Mouse (Mus musculus) stomach, embryonic 16.5 days (tissue): ENCODE data around the gene Mknk2. TPM values are rescaled to one million over a fixed set of nuclear protein-coding genes. Genes with fewer than 3 reads are reported as not detected.

Experiments used
- ATAC-seq: fragments of 200-750 bp; cut with Nextera tagmentation; 2 replicates; pipeline ENCODE4 v1.8.0; 2017; ENCODE audit warnings: moderate number of reproducible peaks, moderate TSS enrichment; ENCODE audit not compliant: insufficient read depth, low FRiP score
- H3K27ac ChIP-seq: fragments of 300-500 bp; sonication (generic); 2 replicates; pipeline ENCODE4 v1.5.1; 2014; ENCODE audit warnings: low read length
- H3K27me3 ChIP-seq: fragments of 300-500 bp; sonication (generic); 2 replicates; pipeline ENCODE4 v1.6.1; 2014; ENCODE audit warnings: low read length, control low read depth, mixed read lengths; ENCODE audit not compliant: control insufficient read depth, insufficient read depth
- H3K36me3 ChIP-seq: fragments of 300-500 bp; sonication (generic); 2 replicates; pipeline ENCODE4 v1.6.1; 2014; ENCODE audit warnings: low read length; ENCODE audit not compliant: control insufficient read depth, insufficient read depth
- H3K4me1 ChIP-seq: fragments of 300-500 bp; sonication (generic); 2 replicates; pipeline ENCODE4 v1.6.1; 2014; ENCODE audit warnings: low read length, control low read depth, mixed read lengths; ENCODE audit not compliant: control insufficient read depth, insufficient read depth
- H3K4me2 ChIP-seq: fragments of 300-500 bp; sonication (generic); 2 replicates; pipeline ENCODE4 v1.6.1; 2014; ENCODE audit warnings: low read depth, low read length, mixed read lengths
- H3K4me3 ChIP-seq: fragments of 300-500 bp; sonication (generic); replicated peaks from 2 replicates; pipeline ENCODE4 v1.5.1; 2014; ENCODE audit warnings: mild to moderate bottlenecking, low read length
- H3K9ac ChIP-seq: fragments of 300-500 bp; sonication (generic); 2 replicates; pipeline ENCODE4 v1.6.1; 2014; ENCODE audit warnings: low read length
- H3K9me3 ChIP-seq: fragments of 300-500 bp; sonication (generic); replicated peaks from 2 replicates; pipeline ENCODE4 v1.6.1; 2016; ENCODE audit warnings: low read length, control low read depth; ENCODE audit not compliant: control insufficient read depth
- WGBS: fragments of 180-500 bp; shearing (Covaris S2); extraction: QIAGEN DNeasy Blood & Tissue Kit; methylation state at CpG from one replicate; pipeline ENCODE4 v1.1.7; 2014; 5-methylcytosine and 5-hydroxymethylcytosine counted together
- polyA plus RNA-seq: library from polyadenylated mRNA; unstranded; fragments of >200 nt; fragmentation: Nextera tagmentation; extraction: Ambion mirVana; gene quantifications from 2 replicates; pipeline ENCODE4 v1.2.1, GENCODE M21; 2015

Gene Mknk2
- polyA plus RNA-seq, 1 experiment from 2014 or later = 45.1 TPM

- Histone ChIP-seq H3K4me2 (peak overlapping the region; percentile 77), H3K36me3 (peaks cover 13% of the 10 kb centered on the region), H3K27me3 (no peaks in the 10 kb centered on the region), H3K4me3 (peak overlapping the region; percentile 98), H3K9ac (peak overlapping the region; percentile 98), H3K4me1 (peaks cover 62% of the 10 kb centered on the region), H3K9me3 (no peaks in the 10 kb centered on the region), H3K27ac (peak overlapping the region; percentile 84)
- no peak for ATAC-seq
- 9% methylated on average over 6 of the region's 6 CpGs for WGBS
Measured at GRCm38 (mm10) chr10:80674851-80675404, 3.0 kb downstream of the Mknk2 start.

DNA sequence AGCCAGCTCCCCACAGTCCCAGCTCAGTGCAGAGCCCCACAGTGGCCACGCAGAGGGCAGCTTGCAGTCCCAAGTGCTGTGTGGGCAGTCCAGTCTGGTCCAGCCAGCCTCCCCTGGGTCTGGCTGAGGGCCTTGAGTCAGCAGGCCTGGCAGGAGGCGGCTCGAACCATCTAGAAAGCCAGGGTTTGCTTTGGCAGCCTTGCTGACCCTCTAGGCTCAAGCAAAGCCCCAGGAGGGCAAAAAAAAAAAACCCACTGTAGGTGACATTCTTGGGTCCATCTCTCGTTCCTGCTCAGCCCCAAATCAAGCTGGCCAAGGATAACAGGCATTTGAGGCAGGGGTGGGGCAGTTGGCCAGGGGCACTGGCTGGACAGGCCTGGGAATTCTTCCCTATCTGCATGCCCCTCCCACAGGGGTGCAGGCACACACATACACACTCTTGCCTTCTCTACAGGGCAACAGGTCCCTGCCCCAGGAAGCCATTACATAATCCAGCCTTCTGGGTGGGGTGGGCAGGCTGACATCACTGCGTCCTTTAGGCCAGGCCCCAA, 3.7 kb downstream of the Mknk2 start:
- Histone ChIP-seq H3K27ac (peak overlapping the region; percentile 84; the same call in 1 of the 2 replicates), H3K9me3 (no peaks in the 10 kb centered on the region), H3K4me1 (peaks cover 57% of the 10 kb centered on the region), H3K4me2 (peak overlapping the region; percentile 77), H3K27me3 (no peaks in the 10 kb centered on the region), H3K36me3 (peaks cover 20% of the 10 kb centered on the region), H3K9ac (peak overlapping the region; percentile 98), H3K4me3 (peak overlapping the region; percentile 98)
- no peak for ATAC-seq
- 52% methylated on average over 5 of the region's 5 CpGs for WGBS

DNA sequence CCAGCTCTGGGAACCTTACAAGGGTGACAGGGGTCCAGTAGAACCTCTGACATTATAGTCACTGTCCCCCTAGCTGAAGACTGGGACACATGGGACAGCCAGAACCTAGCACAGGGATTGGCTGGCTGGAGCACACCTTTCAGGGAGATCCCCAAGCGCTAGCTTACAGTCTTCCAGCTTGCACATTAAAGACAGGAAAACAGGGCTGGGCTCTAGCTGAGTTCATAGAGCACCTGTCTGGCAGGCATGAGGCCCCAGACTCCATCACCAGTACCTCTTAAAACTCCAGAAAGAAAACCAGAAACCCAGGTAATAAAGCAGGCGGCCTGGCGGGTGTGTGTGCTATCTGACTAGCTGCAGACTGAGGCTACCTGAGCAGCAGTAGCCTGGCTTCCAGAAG, 4.2 kb downstream of the Mknk2 start:
- H3K36me3 ChIP-seq = peaks cover 23% of the 10 kb centered on the region
- H3K27ac ChIP-seq = peak overlapping the region; percentile 62; the same call in 1 of the 2 replicates
- H3K4me2 ChIP-seq = peak overlapping the region; percentile 77
- 73% methylated on average over 3 of the region's 3 CpGs for WGBS
- peak overlapping the region; percentile 98 for H3K4me3 ChIP-seq
- H3K27me3 ChIP-seq = no peaks in the 10 kb centered on the region
- H3K9ac ChIP-seq = peak overlapping the region; percentile 98
- ATAC-seq = no peak
- H3K9me3 ChIP-seq = no peaks in the 10 kb centered on the region
- H3K4me1 ChIP-seq = peaks cover 57% of the 10 kb centered on the region

- Histone ChIP-seq H3K4me1 (peaks cover 41% of the 10 kb centered on the region), H3K9ac (no peak overlapping the region), H3K9me3 (no peaks in the 10 kb centered on the region), H3K4me3 (no peak overlapping the region), H3K4me2 (no peak overlapping the region), H3K36me3 (peaks cover 28% of the 10 kb centered on the region), H3K27ac (no peak overlapping the region), H3K27me3 (no peaks in the 10 kb centered on the region)
- WGBS = 78% methylated on average over 11 of the region's 11 CpGs
- ATAC-seq = no peak
Measured at GRCm38 (mm10) chr10:80671936-80672690, 5.8 kb downstream of the Mknk2 start.

- H3K9me3 ChIP-seq = no peaks in the 10 kb centered on the region
- WGBS = 88% methylated on average over 4 of the region's 4 CpGs
Measured at GRCm38 (mm10) chr10:80671251-80671650, 6.7 kb downstream of the Mknk2 start.

DNA sequence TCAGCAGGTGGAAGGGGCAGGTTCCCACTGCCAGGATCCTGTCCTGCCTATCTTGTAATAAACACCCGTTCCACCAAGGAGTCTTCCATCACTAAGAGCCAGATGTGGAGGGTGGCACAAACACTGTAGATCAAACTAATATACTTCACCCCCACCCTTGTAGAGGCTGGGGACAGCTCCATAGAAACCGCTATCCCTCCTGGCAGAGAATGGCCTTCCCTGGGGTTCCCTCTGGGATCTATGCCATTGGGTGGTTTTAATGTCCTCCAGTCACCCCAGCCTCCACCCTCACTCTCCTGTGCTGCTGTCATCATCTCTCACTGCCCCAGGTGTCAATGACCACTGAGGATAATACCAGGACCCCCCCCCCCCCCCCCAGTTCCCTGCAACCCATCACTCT, 7.4 kb downstream of the Mknk2 start:
- H3K27me3 ChIP-seq = no peaks in the 10 kb centered on the region
- WGBS = 91% methylated on average over 2 of the region's 2 CpGs
- H3K4me2 ChIP-seq = no peak overlapping the region
- H3K4me3 ChIP-seq = no peak overlapping the region
- H3K36me3 ChIP-seq = peaks cover 36% of the 10 kb centered on the region
- ATAC-seq = no peak
- no peak overlapping the region for H3K9ac ChIP-seq
- no peaks in the 10 kb centered on the region for H3K9me3 ChIP-seq
- H3K27ac ChIP-seq = no peak overlapping the region
- peaks cover 51% of the 10 kb centered on the region for H3K4me1 ChIP-seq

More at GRCm38 (mm10) chr10:80671251-80671650, 6.7 kb downstream of the Mknk2 start:
- no peak overlapping the region for H3K4me2 ChIP-seq
- no peak for ATAC-seq
- peaks cover 35% of the 10 kb centered on the region for H3K36me3 ChIP-seq
- no peak overlapping the region for H3K27ac ChIP-seq
- H3K4me3 ChIP-seq = no peak overlapping the region
- H3K27me3 ChIP-seq = no peaks in the 10 kb centered on the region
- peaks cover 44% of the 10 kb centered on the region for H3K4me1 ChIP-seq
- H3K9ac ChIP-seq = no peak overlapping the region

DNA sequence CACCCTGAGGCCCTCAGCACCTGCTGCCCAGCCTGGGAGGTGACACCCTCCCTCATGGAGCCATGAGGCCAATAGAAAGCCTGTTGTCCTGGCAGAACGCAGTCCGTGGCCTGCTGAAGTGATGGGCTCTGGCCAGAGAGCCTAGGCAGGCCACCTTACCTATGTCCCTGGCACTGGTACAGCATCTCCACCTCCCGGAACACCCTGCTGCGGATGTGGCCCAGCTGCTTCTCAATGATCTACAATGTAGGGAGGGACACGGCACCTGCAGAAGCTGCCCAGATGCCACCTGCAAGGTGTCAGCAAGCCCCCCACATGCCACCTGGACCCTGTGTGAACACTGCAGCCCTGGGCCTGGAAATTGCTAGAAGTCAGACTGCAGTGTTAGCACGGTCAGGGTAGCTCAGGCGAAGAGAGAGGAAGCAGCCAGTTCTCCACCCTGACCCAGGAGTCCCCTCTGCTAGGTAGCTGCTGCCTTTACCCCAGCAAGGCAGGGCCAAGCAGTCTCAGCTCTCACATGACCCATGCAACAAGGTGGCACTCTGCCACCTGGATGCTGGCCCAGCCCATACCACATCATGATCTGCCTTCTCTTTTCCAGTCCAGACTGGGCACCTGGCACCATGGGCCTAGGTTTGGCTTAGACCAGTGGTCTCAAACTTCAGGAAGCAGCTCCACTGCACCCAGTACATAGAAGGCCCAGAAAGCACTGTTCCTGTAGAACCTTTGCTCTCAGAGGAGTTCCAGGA, 8.0 kb downstream of the Mknk2 start:
- no peak for ATAC-seq
- Histone ChIP-seq H3K9me3 (no peaks in the 10 kb centered on the region), H3K4me3 (no peak overlapping the region), H3K27ac (no peak overlapping the region), H3K4me1 (peaks cover 57% of the 10 kb centered on the region), H3K4me2 (no peak overlapping the region), H3K27me3 (no peaks in the 10 kb centered on the region), H3K36me3 (peaks cover 36% of the 10 kb centered on the region), H3K9ac (no peak overlapping the region)
- 95% methylated on average over 7 of the region's 7 CpGs for WGBS

DNA sequence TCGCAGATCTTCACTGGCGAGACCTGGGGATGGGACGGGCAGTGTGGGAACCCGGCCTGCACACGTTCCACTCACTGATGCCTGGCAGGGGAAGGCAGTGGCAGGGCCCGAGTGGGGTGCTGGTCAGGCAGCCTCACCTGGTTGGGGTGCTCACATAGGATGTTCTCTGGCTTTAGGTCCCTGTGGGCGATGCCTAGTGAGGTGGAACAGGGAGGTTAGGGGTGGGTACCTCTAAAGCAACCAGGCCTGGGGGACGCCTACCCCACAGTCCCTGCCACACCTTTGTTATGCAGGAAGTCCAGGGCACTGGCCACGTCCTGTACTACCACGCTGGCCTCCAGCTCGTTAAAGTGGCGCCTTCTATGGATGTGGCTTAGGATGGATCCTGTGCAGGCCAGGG, 8.9 kb downstream of the Mknk2 start:
- Histone ChIP-seq H3K36me3 (peaks cover 36% of the 10 kb centered on the region), H3K9ac (peak overlapping the region; percentile 26; the same call in 1 of the 2 replicates), H3K27ac (peak overlapping the region; percentile 38), H3K4me3 (no peak overlapping the region), H3K4me1 (peaks cover 58% of the 10 kb centered on the region), H3K9me3 (no peaks in the 10 kb centered on the region), H3K4me2 (no peak overlapping the region), H3K27me3 (no peaks in the 10 kb centered on the region)
- 87% methylated on average over 12 of the region's 12 CpGs for WGBS
- no peak for ATAC-seq

- Histone ChIP-seq H3K27me3 (no peaks in the 10 kb centered on the region), H3K9ac (no peak overlapping the region), H3K4me3 (no peak overlapping the region), H3K36me3 (peaks cover 36% of the 10 kb centered on the region), H3K27ac (peak overlapping the region; percentile 38), H3K4me2 (no peak overlapping the region), H3K4me1 (peaks cover 57% of the 10 kb centered on the region), H3K9me3 (no peaks in the 10 kb centered on the region)
- no peak for ATAC-seq
- WGBS = 71% methylated on average over 11 of the region's 11 CpGs
Measured at GRCm38 (mm10) chr10:80668614-80669013, 9.3 kb downstream of the Mknk2 start.
